Mouse (Mus musculus) midbrain, embryonic 12.5 days (tissue): Measurements from ENCODE around the gene Ipmk. TPM values are rescaled to one million over a fixed set of nuclear protein-coding genes. Genes with fewer than 3 reads are reported as not detected.

Experiments used
- ATAC-seq: fragments of 200-750 bp; cut with Nextera tagmentation; 2 replicates; pipeline ENCODE4 v1.8.0; 2017; ENCODE audit warnings: low read depth, moderate TSS enrichment, moderate library complexity; ENCODE audit not compliant: low FRiP score
- H3K27ac ChIP-seq: fragments of 300-500 bp; sonication (generic); replicated peaks from 2 replicates; pipeline ENCODE4 v1.5.1; 2016; ENCODE audit warnings: mild to moderate bottlenecking
- H3K27me3 ChIP-seq: fragments of 300-500 bp; sonication (generic); 2 replicates; pipeline ENCODE4 v1.6.1; 2016; ENCODE audit warnings: mild to moderate bottlenecking
- H3K36me3 ChIP-seq: fragments of 300-500 bp; sonication (generic); 2 replicates; pipeline ENCODE4 v1.6.1; 2016
- H3K4me1 ChIP-seq: fragments of 300-500 bp; sonication (generic); 2 replicates; pipeline ENCODE4 v1.6.1; 2016
- H3K4me2 ChIP-seq: fragments of 300-500 bp; sonication (generic); replicated peaks from 2 replicates; pipeline ENCODE4 v1.6.1; 2016; ENCODE audit warnings: mild to moderate bottlenecking, moderate library complexity
- H3K4me3 ChIP-seq: fragments of 300-500 bp; sonication (generic); 2 replicates; pipeline ENCODE4 v1.5.1; 2016; ENCODE audit warnings: mild to moderate bottlenecking
- H3K9ac ChIP-seq: fragments of 300-500 bp; sonication (generic); replicated peaks from 2 replicates; pipeline ENCODE4 v1.6.1; 2016; ENCODE audit warnings: mild to moderate bottlenecking, moderate library complexity
- H3K9me3 ChIP-seq: fragments of 300-500 bp; sonication (generic); 2 replicates; pipeline ENCODE4 v1.6.1; 2016; ENCODE audit warnings: mild to moderate bottlenecking
- WGBS: fragments of 180-500 bp; shearing (Covaris S2); methylation state at CpG from one replicate; pipeline ENCODE4 v1.1.7; 2016; 5-methylcytosine and 5-hydroxymethylcytosine counted together
- polyA plus RNA-seq: library from polyadenylated mRNA; unstranded; fragments of >200 nt; fragmentation: Nextera tagmentation; extraction: Ambion mirVana; gene quantifications from 2 replicates; pipeline ENCODE4 v1.2.1, GENCODE M21; 2016

Ipmk gene
- polyA plus RNA-seq, 1 experiment from 2014 or later, result 24.4 TPM

DNA sequence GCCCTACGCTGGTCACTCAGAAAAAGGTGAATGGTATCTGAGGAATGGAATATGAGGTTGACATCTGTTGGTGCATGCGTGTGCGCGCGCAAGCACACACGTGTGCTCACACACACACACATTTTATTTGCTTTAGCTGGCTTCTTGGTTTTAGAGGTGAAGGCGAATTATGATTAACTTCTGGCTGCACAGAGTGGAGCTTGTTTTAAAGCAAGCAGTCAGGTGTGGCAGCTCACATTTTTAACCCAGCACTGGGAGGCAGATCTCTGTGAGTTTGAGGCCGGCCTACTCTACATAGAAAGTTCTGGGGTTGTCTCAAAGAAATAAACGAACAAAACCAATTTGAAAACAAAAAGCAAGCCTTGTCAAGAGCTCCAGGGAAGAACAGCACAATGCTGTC, 6.3 kb upstream of the Ipmk start:
- Histone ChIP-seq H3K4me2 (no peak overlapping the region), H3K9ac (no peak overlapping the region), H3K27me3 (no peaks in the 10 kb centered on the region), H3K9me3 (no peaks in the 10 kb centered on the region), H3K4me1 (peaks cover 23% of the 10 kb centered on the region), H3K4me3 (no peak overlapping the region), H3K27ac (no peak overlapping the region), H3K36me3 (peaks cover under 1% of the 10 kb centered on the region; the same call in 1 of the 2 replicates)
- WGBS, result 94% methylated on average over 9 of the region's 9 CpGs
- ATAC-seq, result no peak

DNA sequence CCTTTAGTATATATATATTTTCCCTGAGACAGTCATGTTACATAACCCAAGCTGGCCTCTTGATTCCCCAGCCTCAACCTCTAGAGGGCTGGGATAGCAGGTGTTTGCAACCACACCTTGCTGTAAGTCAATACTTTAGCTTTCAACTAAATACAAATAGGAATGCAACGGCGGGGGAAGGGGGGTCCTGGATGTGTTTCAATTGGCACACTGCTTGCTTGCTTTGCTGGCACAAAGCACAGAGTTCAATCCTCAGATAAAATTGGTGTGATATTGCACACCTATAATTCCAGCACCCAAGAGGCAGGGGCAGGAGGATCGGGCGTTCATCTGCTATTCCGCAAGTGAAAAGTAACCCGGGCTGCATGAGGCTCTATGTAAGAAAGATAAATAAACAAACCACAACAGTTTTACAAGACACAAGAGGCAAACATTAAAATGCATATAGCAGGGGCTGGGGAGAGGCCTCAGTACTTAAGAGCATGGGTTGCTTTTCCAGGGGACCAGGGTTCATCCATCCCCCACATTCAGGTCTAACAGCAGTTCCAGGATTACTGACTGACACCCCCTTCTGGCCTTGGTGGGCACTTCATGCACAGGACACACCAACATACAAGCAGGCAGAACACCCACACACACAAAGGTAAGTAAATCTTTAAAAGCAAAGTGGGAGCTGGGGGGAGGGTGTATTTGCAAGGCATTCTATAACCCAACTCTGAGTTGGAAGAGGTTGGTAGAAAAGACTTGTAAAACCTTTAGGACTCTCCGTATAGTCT, 5.3 kb upstream of the Ipmk start:
- 94% methylated on average over 7 of the region's 7 CpGs for WGBS

DNA sequence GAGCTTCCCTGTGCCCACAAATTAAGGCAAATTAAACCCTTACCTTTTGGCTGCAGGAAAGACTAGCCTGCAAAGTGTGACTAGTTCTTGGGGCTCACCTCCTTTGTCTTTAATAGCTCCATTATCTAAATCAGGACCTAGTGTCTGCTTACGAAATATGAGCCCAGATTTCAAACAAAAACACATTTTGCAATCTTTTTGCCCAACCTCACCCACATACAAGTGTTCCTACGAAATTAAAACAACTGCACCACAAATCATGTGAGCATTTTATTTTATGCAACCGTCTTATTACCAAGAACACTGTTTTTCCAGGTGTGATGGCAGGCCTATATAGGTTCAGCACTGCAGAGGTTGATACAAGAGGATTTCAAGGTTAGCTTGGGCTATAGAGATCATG, 4.4 kb upstream of the Ipmk start:
- Histone ChIP-seq H3K27ac (no peak overlapping the region), H3K27me3 (no peaks in the 10 kb centered on the region), H3K36me3 (no peaks in the 10 kb centered on the region), H3K4me1 (peaks cover 30% of the 10 kb centered on the region), H3K4me2 (no peak overlapping the region), H3K9ac (no peak overlapping the region), H3K4me3 (no peak overlapping the region), H3K9me3 (no peaks in the 10 kb centered on the region)
- no peak for ATAC-seq
- WGBS, result 91% methylated on average over 3 of the region's 3 CpGs

More for the DNA sequence above, 5.3 kb upstream of the Ipmk start:
- Histone ChIP-seq H3K9ac (no peak overlapping the region), H3K4me3 (no peak overlapping the region), H3K27ac (no peak overlapping the region), H3K4me1 (peaks cover 30% of the 10 kb centered on the region), H3K36me3 (no peaks in the 10 kb centered on the region), H3K27me3 (no peaks in the 10 kb centered on the region), H3K9me3 (no peaks in the 10 kb centered on the region), H3K4me2 (no peak overlapping the region)
- no peak for ATAC-seq

DNA sequence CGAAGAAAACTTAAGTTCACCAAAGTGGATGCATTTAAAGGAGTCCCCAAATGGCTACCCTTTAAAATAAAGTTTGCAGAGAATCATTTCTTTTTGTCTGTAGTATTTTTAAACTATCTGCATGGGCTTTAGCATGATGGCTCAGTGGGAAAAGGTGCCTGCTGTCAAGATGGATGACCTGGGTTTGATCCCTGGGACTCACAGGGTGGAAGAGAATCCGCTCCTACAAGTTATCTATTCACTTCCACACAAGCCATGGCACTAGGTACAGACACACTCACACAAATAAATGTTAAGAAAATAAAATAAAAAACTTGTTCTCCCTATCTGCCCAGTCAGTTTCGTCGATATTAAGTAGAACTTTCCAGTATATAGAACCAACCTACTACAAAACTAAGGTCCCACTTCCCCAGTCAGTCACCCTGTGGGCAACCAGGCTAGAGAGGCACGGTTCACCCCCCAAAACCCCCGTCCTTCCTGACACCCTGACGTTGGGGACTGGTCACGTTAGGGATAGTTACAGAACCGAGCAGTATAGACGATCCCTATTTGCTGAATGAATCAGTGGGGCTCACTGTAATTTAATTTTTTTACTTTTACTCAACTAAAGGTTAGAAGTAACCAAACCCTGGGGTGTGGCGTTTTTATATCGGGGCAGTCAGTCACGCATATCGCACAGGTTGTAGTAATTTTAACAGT, 3.8 kb upstream of the Ipmk start:
- no peak overlapping the region for H3K27ac ChIP-seq
- 24% methylated on average over 14 of the region's 14 CpGs for WGBS
- peak overlapping the region; percentile 71 for H3K4me2 ChIP-seq

DNA sequence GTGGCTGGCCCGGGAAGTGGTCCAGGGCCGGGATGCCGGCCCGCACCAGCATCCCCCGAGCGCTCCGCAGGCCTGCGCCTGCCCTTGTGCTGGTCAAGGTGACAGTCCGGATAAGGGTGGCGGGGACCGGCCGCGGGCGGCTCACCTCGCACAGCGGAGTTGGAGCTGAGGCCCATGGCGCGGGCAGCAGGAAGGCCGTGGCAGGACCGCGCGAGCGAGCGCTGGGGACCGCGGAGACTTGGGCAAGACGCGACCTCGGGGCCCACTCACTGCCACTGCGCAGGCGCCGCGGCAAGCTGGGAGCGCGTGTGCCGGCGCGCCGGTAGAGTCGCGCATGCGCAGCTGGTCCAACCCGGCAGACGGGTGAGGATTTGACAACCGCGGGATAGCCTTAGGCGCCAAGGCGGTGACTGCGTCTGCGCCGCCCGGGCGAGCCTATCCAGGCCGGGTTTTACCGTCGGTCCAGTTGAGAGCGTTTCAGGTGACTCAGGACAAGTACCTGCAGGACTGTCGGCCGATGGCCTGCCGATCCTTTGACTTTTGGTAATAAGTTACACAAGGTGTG, 2.9 kb upstream of the Ipmk start, which contains the start of gene Cisd1:
Gene Cisd1 (minus strand): TSS at position 376 of the 565 bp plus-strand sequence.
- Histone ChIP-seq H3K4me2 (peak within 1 kb of the TSS; percentile 71), H3K36me3 (no peaks in the 10 kb centered on the region), H3K27me3 (no peaks in the 10 kb centered on the region), H3K4me1 (peaks cover 39% of the 10 kb centered on the region), H3K9me3 (no peaks in the 10 kb centered on the region), H3K9ac (peak within 1 kb of the TSS; percentile 90), H3K4me3 (peak within 1 kb of the TSS; percentile 88), H3K27ac (peak within 1 kb of the TSS; percentile 71)
- ATAC-seq, result peak; percentile 70
- under 1% methylated on average over 60 of the region's 60 CpGs for WGBS

More for the DNA sequence above, 3.8 kb upstream of the Ipmk start:
- no peaks in the 10 kb centered on the region for H3K36me3 ChIP-seq
- peaks cover 34% of the 10 kb centered on the region for H3K4me1 ChIP-seq
- H3K4me3 ChIP-seq, result peak overlapping the region; percentile 88
- no peaks in the 10 kb centered on the region for H3K9me3 ChIP-seq
- no peaks in the 10 kb centered on the region for H3K27me3 ChIP-seq
- ATAC-seq, result no peak
- peak overlapping the region; percentile 90 for H3K9ac ChIP-seq

DNA sequence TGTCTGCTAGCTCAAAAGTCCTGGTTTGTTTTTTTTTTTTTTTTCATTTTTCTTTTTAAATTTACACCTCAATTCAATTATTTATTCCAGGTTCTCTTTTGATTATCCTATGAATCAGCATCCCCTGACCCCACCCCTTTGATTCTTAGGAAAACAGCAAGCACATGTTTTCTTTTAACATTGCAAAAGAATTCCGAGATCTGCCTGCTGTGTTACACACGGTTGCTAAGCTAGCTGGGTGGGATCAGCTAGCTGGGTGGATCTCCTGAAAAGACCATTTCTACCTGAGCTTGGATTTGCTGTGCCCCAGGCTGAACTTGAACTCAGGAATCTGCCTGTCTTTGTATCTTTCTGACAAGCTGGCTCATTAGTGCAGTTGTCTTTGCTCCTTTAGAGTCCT, 1.5 kb upstream of the Ipmk start:
- no peak overlapping the region for H3K4me2 ChIP-seq
- H3K4me3 ChIP-seq, result no peak overlapping the region
- no peaks in the 10 kb centered on the region for H3K27me3 ChIP-seq
- WGBS, result 66% methylated on average over 2 of the region's 2 CpGs
- no peaks in the 10 kb centered on the region for H3K36me3 ChIP-seq
- no peak overlapping the region for H3K9ac ChIP-seq
- no peaks in the 10 kb centered on the region for H3K9me3 ChIP-seq
- no peak overlapping the region for H3K27ac ChIP-seq
- peaks cover 36% of the 10 kb centered on the region for H3K4me1 ChIP-seq
- ATAC-seq, result no peak

DNA sequence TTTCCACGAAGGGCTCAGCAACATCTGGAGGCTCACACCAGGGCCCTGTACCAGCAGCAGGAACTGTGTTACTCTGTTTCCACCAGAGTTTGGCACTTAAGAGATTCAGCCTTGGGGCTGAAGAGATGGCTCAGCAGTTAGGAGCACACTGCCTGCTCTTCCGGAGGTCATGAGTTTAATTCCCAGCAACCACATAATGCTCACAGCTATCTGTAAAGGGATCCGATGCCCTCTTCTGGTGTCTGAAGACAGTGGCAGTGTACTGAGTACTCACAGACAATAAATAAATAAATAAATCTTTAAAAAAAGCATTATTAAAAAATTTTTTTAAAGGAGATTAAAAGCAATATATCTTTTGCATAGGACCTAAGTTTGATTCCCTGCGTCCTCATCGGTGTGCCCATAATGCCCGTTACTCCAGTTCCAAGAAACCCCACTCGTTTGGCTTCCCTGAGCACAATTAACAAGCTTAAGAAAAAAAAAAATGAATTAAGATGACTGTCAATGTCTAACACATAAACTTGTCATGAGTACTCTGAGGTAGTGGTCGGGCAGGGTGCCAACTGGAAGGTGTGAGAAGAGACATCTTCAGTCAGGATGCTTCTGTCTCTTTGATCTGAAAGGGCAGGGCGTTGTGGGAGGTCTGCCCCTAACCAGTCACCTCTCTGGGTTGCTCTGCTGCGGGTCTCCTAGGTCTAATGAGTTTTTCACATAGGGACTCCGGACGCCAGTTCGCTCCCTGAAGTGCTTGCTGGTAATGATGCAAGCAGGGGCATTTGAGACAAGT, 648 bp upstream of the Ipmk start:
- 14% methylated on average over 13 of the region's 13 CpGs for WGBS
- Histone ChIP-seq H3K36me3 (no peaks in the 10 kb centered on the region), H3K4me2 (peak overlapping the region; percentile 95), H3K27ac (peak overlapping the region; percentile 87), H3K27me3 (no peaks in the 10 kb centered on the region), H3K4me3 (peak overlapping the region; percentile 88), H3K4me1 (peaks cover 36% of the 10 kb centered on the region), H3K9me3 (no peaks in the 10 kb centered on the region), H3K9ac (peak overlapping the region; percentile 86)
- no peak for ATAC-seq

DNA sequence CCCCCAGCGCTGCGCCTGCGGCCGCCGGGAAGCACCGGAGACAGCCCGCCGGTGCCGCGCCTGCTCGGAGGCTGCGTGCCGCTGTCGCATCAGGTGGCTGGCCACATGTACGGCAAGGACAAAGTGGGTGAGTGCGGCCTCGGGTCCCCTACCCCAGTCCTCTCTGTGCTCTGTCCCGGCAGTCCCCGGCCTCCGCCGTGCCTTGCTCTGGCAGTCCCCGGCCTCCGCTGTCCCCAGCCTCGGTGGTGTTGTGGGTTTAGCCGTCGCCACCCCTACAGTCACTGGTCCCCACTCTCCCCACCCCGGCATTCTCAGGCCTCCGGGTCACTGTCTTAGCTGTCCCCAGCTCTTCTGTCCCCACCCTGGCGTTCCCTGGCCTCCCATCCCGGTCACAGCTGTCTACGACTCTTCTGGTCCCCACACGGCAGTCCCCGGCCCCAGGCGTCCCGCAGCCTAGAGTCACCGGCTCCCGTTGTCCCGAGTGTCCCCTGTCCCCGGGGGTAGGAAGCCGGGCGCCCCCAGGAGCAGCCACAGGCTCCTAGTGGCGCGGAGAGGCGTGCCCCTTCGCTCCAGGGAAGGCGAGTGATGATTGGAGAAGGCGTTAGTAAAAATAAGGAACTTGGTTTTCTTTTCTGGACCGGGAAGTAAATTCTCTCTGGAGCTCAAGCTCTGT, 537 bp downstream of the Ipmk start:
- peak; percentile 68 for ATAC-seq
- Histone ChIP-seq H3K9me3 (no peaks in the 10 kb centered on the region), H3K36me3 (no peaks in the 10 kb centered on the region), H3K4me1 (peaks cover 36% of the 10 kb centered on the region), H3K27me3 (no peaks in the 10 kb centered on the region), H3K4me3 (peak overlapping the region; percentile 88), H3K27ac (peak overlapping the region; percentile 87), H3K9ac (peak overlapping the region; percentile 86), H3K4me2 (peak overlapping the region; percentile 95)
- under 1% methylated on average over 48 of the region's 48 CpGs for WGBS

DNA sequence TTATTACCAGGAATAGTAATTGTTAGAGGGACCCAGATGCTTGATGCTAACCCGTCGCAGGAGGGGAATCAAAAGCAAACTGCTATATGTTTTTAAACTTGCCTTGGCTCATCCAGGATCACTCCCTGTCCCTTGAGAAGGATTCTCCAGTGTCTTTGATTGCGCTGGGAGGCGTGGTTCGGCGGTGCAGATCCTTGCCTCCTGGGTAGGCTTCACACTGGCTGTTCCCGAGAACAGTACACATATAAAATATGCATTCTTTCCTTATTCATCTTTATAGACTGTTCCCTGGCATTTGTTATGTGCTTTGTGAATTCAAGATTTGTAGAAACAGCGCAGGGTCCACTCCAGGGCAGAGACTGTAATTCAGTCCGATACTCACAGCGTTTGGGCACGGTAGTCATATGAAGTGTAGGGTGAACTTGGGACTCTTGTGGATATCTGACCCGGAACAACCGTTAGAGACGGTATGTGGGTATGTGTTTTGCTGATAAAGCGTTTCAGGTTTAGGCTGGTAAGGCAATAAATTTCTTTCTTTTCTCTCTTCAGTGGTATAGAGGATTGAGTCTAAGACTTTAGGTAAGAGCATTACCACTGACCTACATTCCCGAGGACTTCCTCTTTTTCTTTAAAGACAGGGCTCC, 1.2 kb downstream of the Ipmk start:
- H3K4me1 ChIP-seq, result peaks cover 30% of the 10 kb centered on the region
- peak overlapping the region; percentile 87; the same call in 1 of the 2 replicates for H3K27ac ChIP-seq
- WGBS, result 27% methylated on average over 16 of the region's 16 CpGs
- no peak for ATAC-seq
- no peaks in the 10 kb centered on the region for H3K27me3 ChIP-seq
- H3K9ac ChIP-seq, result peak overlapping the region; percentile 86
- no peaks in the 10 kb centered on the region for H3K36me3 ChIP-seq
- H3K4me2 ChIP-seq, result peak overlapping the region; percentile 95
- H3K4me3 ChIP-seq, result peak overlapping the region; percentile 88
- H3K9me3 ChIP-seq, result no peaks in the 10 kb centered on the region

DNA sequence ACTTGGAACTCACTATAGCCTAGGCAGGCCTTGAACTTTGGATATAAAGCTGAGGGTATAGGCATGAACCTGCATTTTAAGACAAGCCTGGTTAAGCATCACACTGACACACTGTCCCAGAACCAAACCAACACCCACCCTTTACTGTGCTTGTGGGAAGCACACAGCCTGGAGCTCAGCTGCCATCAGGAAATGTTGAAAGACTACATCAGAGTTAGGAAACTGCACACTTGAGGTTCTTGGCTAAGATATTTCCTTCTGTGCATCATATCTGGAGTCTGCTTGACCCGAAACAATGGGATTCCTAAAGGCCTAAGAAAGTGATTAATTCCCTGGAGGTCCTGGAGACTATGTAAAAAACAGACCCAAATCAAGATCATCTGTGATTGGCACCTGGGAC, 1.7 kb downstream of the Ipmk start:
- no peak overlapping the region for H3K27ac ChIP-seq
- peak overlapping the region; percentile 88 for H3K4me3 ChIP-seq
- H3K9me3 ChIP-seq, result no peaks in the 10 kb centered on the region
- WGBS, result 90% methylated on average over 1 of the region's 1 CpGs
- H3K4me1 ChIP-seq, result peaks cover 25% of the 10 kb centered on the region
- peak overlapping the region; percentile 86; the same call in 1 of the 2 replicates for H3K9ac ChIP-seq
- peak overlapping the region; percentile 95 for H3K4me2 ChIP-seq
- ATAC-seq, result no peak
- no peaks in the 10 kb centered on the region for H3K36me3 ChIP-seq
- H3K27me3 ChIP-seq, result no peaks in the 10 kb centered on the region

DNA sequence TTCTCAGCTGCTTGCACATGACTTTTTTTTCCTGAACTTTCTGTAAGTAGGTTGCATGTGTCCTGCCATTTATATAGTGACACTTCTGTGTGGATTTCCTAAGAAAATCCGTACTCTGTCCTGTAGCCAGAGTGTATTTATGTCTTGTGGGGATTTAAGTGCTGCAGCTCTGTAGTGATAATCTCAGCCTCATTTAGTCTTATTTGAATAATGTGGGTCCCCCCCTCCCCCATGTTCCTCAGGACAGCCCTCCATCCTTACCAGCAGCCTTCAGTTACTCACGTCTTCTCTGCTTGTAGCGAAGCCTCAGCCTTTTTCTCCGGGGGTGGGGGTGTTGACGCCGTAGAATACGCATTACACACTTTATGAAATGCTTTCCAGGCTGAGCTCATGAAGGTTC, 3.7 kb downstream of the Ipmk start:
- Histone ChIP-seq H3K4me2 (no peak overlapping the region), H3K4me3 (no peak overlapping the region), H3K4me1 (peaks cover 18% of the 10 kb centered on the region), H3K36me3 (no peaks in the 10 kb centered on the region), H3K27me3 (no peaks in the 10 kb centered on the region), H3K27ac (no peak overlapping the region), H3K9ac (no peak overlapping the region), H3K9me3 (no peaks in the 10 kb centered on the region)
- no peak for ATAC-seq
- 94% methylated on average over 7 of the region's 7 CpGs for WGBS
